Mouse (Mus musculus): ENCODE measurements around the gene Tecpr2. TPM values are rescaled to one million over a fixed set of nuclear protein-coding genes. Genes with fewer than 3 reads are reported as not detected.

Tecpr2 gene
- polyA plus RNA-seq, 1 experiment from 2014 or later = 1.7 TPM

GRCm38 (mm10) chr12:110865989-110866388 is 23.1 kb upstream of the Tecpr2 start:
- no peak overlapping the region for H3K4me2 ChIP-seq

GRCm38 (mm10) chr12:110870107-110870506 is 19.0 kb upstream of the Tecpr2 start:
- peak overlapping the region; percentile 47 for H3K4me2 ChIP-seq
- no peak overlapping the region for H3K4me3 ChIP-seq (replicated peaks)
- DNase-seq (peak; percentile 40), ATAC-seq (ENCODE audit: low read depth) (peak; percentile 76)
- peaks cover 54% of the 10 kb centered on the region for H3K4me1 ChIP-seq (replicated peaks)
- H3K36me3 ChIP-seq = peaks cover 53% of the 10 kb centered on the region
- H3K27ac ChIP-seq = peak overlapping the region; percentile 77
- H3K9me3 ChIP-seq (replicated peaks) = no peaks in the 10 kb centered on the region
- H3K9ac ChIP-seq = peak overlapping the region; percentile 31; the same call in 1 of the 2 replicates
- 40% methylated on average over 4 of the region's 4 CpGs for WGBS (ENCODE audit: insufficient replicate concordance)
- no peaks in the 10 kb centered on the region for H3K27me3 ChIP-seq

More at GRCm38 (mm10) chr12:110865989-110866388, 23.1 kb upstream of the Tecpr2 start:
- no peaks in the 10 kb centered on the region for H3K9me3 ChIP-seq (replicated peaks)
- peaks cover 48% of the 10 kb centered on the region for H3K4me1 ChIP-seq (replicated peaks)
- DNase-seq = no peak
- no peak for ATAC-seq (ENCODE audit: low read depth)
- no peak overlapping the region for H3K9ac ChIP-seq
- H3K27me3 ChIP-seq = no peaks in the 10 kb centered on the region
- WGBS (ENCODE audit: insufficient replicate concordance) = 79% methylated on average over 10 of the region's 10 CpGs
- no peak overlapping the region for H3K4me3 ChIP-seq (replicated peaks)
- H3K36me3 ChIP-seq = peaks cover 23% of the 10 kb centered on the region
- H3K27ac ChIP-seq = peak overlapping the region; percentile 60

- 0 out of 2 replicates have a peak, but pooled peaks have one; percentile 25 for ATAC-seq (ENCODE audit: low read depth)
- H3K27me3 ChIP-seq = no peaks in the 10 kb centered on the region
- H3K9ac ChIP-seq = no peak overlapping the region
- no peak overlapping the region for H3K4me2 ChIP-seq
- H3K27ac ChIP-seq = peak overlapping the region; percentile 77; the same call in 1 of the 2 replicates
- no peaks in the 10 kb centered on the region for H3K9me3 ChIP-seq (replicated peaks)
- WGBS (ENCODE audit: insufficient replicate concordance) = 75% methylated on average over 5 of the region's 5 CpGs
- H3K36me3 ChIP-seq = peaks cover 64% of the 10 kb centered on the region
- H3K4me3 ChIP-seq (replicated peaks) = no peak overlapping the region
- peaks cover 47% of the 10 kb centered on the region for H3K4me1 ChIP-seq (replicated peaks)
- DNase-seq = no peak
Observed at GRCm38 (mm10) chr12:110871247-110871646, 17.8 kb upstream of the Tecpr2 start.

DNA sequence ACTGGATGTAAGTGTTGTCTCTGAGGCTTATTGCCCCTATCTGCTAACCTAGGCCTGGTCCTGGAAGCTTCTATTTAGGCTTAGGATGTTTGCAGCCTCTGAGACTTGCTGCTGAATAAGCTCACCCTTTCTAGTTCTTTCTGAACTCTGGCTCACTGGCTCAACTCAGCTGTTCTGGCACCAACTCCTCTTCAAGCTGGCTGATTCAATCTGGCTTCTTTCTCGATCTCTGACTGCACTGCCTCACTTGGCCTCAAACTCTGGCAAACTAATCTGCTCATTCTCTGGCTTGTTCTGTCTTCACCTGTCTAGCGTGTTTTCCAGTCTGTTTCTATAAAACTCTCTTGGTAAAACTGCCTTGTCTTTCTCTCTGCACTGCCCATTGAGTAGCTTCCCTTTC is 13.7 kb upstream of the Tecpr2 start:
- Histone ChIP-seq H3K4me1 (replicated peaks) (peaks cover 22% of the 10 kb centered on the region), H3K27me3 (no peaks in the 10 kb centered on the region), H3K9me3 (replicated peaks) (no peaks in the 10 kb centered on the region), H3K4me2 (no peak overlapping the region), H3K27ac (no peak overlapping the region), H3K9ac (no peak overlapping the region), H3K4me3 (replicated peaks) (no peak overlapping the region), H3K36me3 (peaks cover 89% of the 10 kb centered on the region)
- ATAC-seq (ENCODE audit: low read depth) = no peak
- WGBS (ENCODE audit: insufficient replicate concordance) = 77% methylated on average over 2 of the region's 2 CpGs
- DNase-seq = no peak

GRCm38 (mm10) chr12:110882291-110882690 is 6.8 kb upstream of the Tecpr2 start:
- DNase-seq (no peak), ATAC-seq (ENCODE audit: low read depth) (no peak)
- H3K4me3 ChIP-seq (replicated peaks) = no peak overlapping the region
- H3K27ac ChIP-seq = no peak overlapping the region
- H3K36me3 ChIP-seq = peaks cover 65% of the 10 kb centered on the region
- no peak overlapping the region for H3K4me2 ChIP-seq
- H3K9ac ChIP-seq = no peak overlapping the region
- no peaks in the 10 kb centered on the region for H3K9me3 ChIP-seq (replicated peaks)
- no peaks in the 10 kb centered on the region for H3K27me3 ChIP-seq
- H3K4me1 ChIP-seq (replicated peaks) = peaks cover 23% of the 10 kb centered on the region
- 87% methylated on average over 7 of the region's 7 CpGs for WGBS (ENCODE audit: insufficient replicate concordance)

GRCm38 (mm10) chr12:110885251-110885650 is 3.8 kb upstream of the Tecpr2 start:
- no peak for DNase-seq
- ATAC-seq (ENCODE audit: low read depth) = no peak
- Histone ChIP-seq H3K4me1 (replicated peaks) (peaks cover 42% of the 10 kb centered on the region), H3K9me3 (replicated peaks) (no peaks in the 10 kb centered on the region), H3K36me3 (peaks cover 41% of the 10 kb centered on the region), H3K4me2 (no peak overlapping the region), H3K27me3 (no peaks in the 10 kb centered on the region), H3K4me3 (replicated peaks) (no peak overlapping the region), H3K9ac (0 out of 2 replicates have a peak overlapping the region, but pooled peaks have one; percentile 11), H3K27ac (no peak overlapping the region)
- 85% methylated on average over 2 of the region's 2 CpGs for WGBS (ENCODE audit: insufficient replicate concordance)

GRCm38 (mm10) chr12:110888106-110888505 is 958 bp upstream of the Tecpr2 start:
- 17% methylated on average over 12 of the region's 12 CpGs for WGBS (ENCODE audit: insufficient replicate concordance)
- H3K4me3 ChIP-seq (replicated peaks) = peak overlapping the region; percentile 82
- peak overlapping the region; percentile 71 for H3K27ac ChIP-seq
- peaks cover 67% of the 10 kb centered on the region for H3K4me1 ChIP-seq (replicated peaks)
- no peak for DNase-seq
- peak overlapping the region; percentile 86 for H3K9ac ChIP-seq
- peaks cover 14% of the 10 kb centered on the region for H3K36me3 ChIP-seq
- H3K4me2 ChIP-seq = peak overlapping the region; percentile 93
- H3K9me3 ChIP-seq (replicated peaks) = no peaks in the 10 kb centered on the region
- no peaks in the 10 kb centered on the region for H3K27me3 ChIP-seq
- ATAC-seq (ENCODE audit: low read depth) = no peak

DNA sequence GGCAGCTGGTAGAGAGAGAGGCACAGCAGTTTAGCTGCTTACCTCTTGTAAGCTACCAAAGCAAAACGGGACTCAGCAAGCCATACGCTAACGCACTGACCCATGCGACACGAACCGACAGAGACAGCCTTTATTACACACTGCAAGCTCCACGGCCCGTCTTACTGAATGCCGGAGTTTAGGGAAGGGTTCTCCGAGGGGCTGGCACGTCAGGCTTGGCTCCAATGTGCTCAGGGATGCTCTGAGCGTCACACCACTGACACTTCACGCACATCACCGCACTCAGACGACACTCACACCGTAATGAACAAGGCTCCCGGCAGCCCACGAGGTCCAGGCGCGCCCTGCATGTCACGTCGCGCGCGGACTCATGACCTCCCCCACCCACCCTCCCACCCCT is 458 bp upstream of the Tecpr2 start:
- Histone ChIP-seq H3K9me3 (replicated peaks) (no peaks in the 10 kb centered on the region), H3K27ac (peak overlapping the region; percentile 71), H3K36me3 (peaks cover 9% of the 10 kb centered on the region), H3K9ac (peak overlapping the region; percentile 86), H3K4me1 (replicated peaks) (peaks cover 71% of the 10 kb centered on the region), H3K4me3 (replicated peaks) (peak overlapping the region; percentile 82), H3K27me3 (no peaks in the 10 kb centered on the region), H3K4me2 (peak overlapping the region; percentile 93)
- 0% methylated on average over 25 of the region's 25 CpGs for WGBS (ENCODE audit: insufficient replicate concordance)
- ATAC-seq (ENCODE audit: low read depth) = peak; percentile 9
- DNase-seq = no peak

DNA sequence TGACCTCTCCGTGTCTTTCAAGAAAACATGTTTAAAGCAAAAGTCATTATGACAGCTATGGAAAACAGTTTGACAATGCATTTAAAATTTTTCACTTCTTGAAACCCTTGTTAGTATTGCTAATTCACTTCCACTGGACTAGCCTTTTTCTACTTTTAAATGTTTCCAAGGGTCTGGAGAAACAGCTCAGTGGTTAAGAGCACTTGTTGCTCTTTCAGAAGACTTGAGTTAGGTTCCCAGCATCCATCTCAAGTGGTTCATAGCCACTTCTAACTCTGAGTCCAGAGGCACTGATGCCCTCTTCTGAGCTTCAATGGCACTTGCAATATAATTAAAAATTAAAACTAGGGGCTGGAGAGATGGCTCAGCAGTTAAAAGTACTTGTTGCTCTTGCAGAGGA is 2.8 kb downstream of the Tecpr2 start:
- H3K4me1 ChIP-seq (replicated peaks) = peaks cover 58% of the 10 kb centered on the region

DNA sequence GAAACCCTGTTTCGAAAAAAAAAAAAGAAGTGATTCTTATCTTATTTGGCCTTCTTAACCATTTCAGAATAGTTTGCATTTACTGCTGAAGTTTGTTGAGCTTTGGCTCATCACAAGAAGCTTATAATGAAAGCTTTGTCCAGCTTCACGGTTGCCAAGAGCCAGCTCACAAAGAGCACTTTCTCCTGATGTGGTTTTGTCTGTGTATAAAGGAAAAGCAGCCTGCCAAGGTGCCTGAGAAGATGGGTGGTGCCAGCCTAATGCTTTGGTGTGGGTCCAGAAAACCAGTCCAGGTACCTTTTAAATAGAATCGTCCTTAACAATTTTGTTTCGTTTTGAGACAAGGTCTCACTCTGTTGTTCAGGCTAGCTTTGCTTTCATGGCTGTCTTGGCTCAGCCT is 13.0 kb downstream of the Tecpr2 start:
- ATAC-seq (ENCODE audit: low read depth) (no peak), DNase-seq (no peak)
- Histone ChIP-seq H3K27ac (no peak overlapping the region), H3K4me3 (replicated peaks) (no peak overlapping the region), H3K36me3 (0 out of 2 replicates have a peak, but pooled peaks cover 5% of the 10 kb centered on the region), H3K4me1 (replicated peaks) (no peaks in the 10 kb centered on the region), H3K4me2 (no peak overlapping the region), H3K27me3 (no peaks in the 10 kb centered on the region), H3K9ac (no peak overlapping the region), H3K9me3 (replicated peaks) (no peaks in the 10 kb centered on the region)
- WGBS (ENCODE audit: insufficient replicate concordance) = 62% methylated on average over 4 of the region's 4 CpGs

More for the DNA sequence above, 2.8 kb downstream of the Tecpr2 start:
- H3K27ac ChIP-seq = no peak overlapping the region
- H3K4me2 ChIP-seq = no peak overlapping the region
- WGBS (ENCODE audit: insufficient replicate concordance) = 46% methylated on average over 1 of the region's 1 CpGs
- ATAC-seq (ENCODE audit: low read depth) (no peak), DNase-seq (no peak)
- no peak overlapping the region for H3K4me3 ChIP-seq (replicated peaks)
- H3K9me3 ChIP-seq (replicated peaks) = no peaks in the 10 kb centered on the region
- H3K36me3 ChIP-seq = 0 out of 2 replicates have a peak, but pooled peaks cover 3% of the 10 kb centered on the region
- no peaks in the 10 kb centered on the region for H3K27me3 ChIP-seq
- H3K9ac ChIP-seq = no peak overlapping the region

- Histone ChIP-seq H3K4me1 (replicated peaks) (no peaks in the 10 kb centered on the region), H3K9ac (no peak overlapping the region), H3K27me3 (no peaks in the 10 kb centered on the region), H3K4me2 (no peak overlapping the region), H3K27ac (no peak overlapping the region), H3K36me3 (0 out of 2 replicates have a peak, but pooled peaks cover 5% of the 10 kb centered on the region), H3K9me3 (replicated peaks) (no peaks in the 10 kb centered on the region), H3K4me3 (replicated peaks) (no peak overlapping the region)
- WGBS (ENCODE audit: insufficient replicate concordance) = 74% methylated on average over 2 of the region's 2 CpGs
- DNase-seq = no peak
- ATAC-seq (ENCODE audit: low read depth) = no peak
Observed at GRCm38 (mm10) chr12:110903536-110903935, 14.5 kb downstream of the Tecpr2 start.

DNA sequence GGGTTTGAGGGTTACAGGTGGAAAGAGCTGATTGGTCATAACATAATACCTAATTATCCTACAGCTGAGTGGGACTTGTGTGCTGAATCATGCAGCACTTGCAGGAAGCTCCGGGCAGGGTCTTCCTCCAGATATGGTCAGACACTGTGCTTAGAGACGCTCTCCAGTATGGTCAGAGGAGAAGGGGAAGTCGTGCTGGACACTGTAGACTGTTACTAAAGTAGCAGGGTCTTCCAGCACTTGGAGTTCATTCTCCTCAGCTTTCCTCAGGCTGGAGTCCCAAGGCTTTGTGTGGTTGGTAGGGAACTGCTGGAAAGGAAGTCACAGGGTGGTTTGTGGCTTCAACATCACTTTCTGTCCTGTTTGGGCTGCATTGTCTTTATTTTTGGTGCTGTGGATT is 18.8 kb downstream of the Tecpr2 start:
- DNase-seq = no peak
- 0 out of 2 replicates have a peak overlapping the region, but pooled peaks have one; percentile 8 for H3K27ac ChIP-seq

More for the DNA sequence above, 18.8 kb downstream of the Tecpr2 start:
- Histone ChIP-seq H3K4me2 (no peak overlapping the region), H3K27me3 (no peaks in the 10 kb centered on the region), H3K4me1 (replicated peaks) (no peaks in the 10 kb centered on the region), H3K9me3 (replicated peaks) (no peaks in the 10 kb centered on the region), H3K4me3 (replicated peaks) (no peak overlapping the region), H3K36me3 (0 out of 2 replicates have a peak, but pooled peaks cover 3% of the 10 kb centered on the region), H3K9ac (no peak overlapping the region)
- ATAC-seq (ENCODE audit: low read depth) = no peak
- 24% methylated on average over 3 of the region's 3 CpGs for WGBS (ENCODE audit: insufficient replicate concordance)
